Mouse (Mus musculus): Measurements from ENCODE around the gene Rab11fip2. TPM values are rescaled to one million over a fixed set of nuclear protein-coding genes. Genes with fewer than 3 reads are reported as not detected.

Rab11fip2 gene
- total and polyA plus RNA-seq, 3 experiments, result 4.2 to 114 (median 4.9) TPM

GRCm38 (mm10) chr19:59905296-59906081, 38.0 kb downstream of the Rab11fip2 start (continued):
- TF ChIP-seq MAX (IDR thresholded peaks at IDR 0.05; ENCODE audit: low read length) (no peak), USF2 (IDR thresholded peaks at IDR 0.05; ENCODE audit: borderline replicate concordance in 1 of 2, insufficient read depth in 1 of 2, low read depth in 1 of 2, low read length in 2 of 2) (no peak), HCFC1 (IDR thresholded peaks at IDR 0.05; ENCODE audit: low read depth, low read length) (no peak), SMC3 (IDR thresholded peaks at IDR 0.05; ENCODE audit: low read depth, low read length) (0 out of 2 replicates have a peak, but pooled peaks have one; percentile 1), MAFK (IDR thresholded peaks at IDR 0.05; ENCODE audit: borderline replicate concordance, low read depth, low read length) (no peak), POLR2A (IDR thresholded peaks at IDR 0.05; ENCODE audit: control insufficient read depth in 1 of 2, insufficient read depth in 1 of 2, low read depth in 1 of 2, low read length in 2 of 2, poor library complexity in 1 of 2) (no peak)

- Histone ChIP-seq H3K27ac (ENCODE audit: control insufficient read depth, low read depth, low read length) (no peak overlapping the region), H3K36me3 (ENCODE audit: control insufficient read depth in 1 of 2, insufficient read depth in 2 of 2, low read length in 2 of 2) (peaks cover 0 to 9% of the 10 kb centered on the region in 2 experiments; a peak in 2 of 4 replicates), H3K4me3 (ENCODE audit: control insufficient read depth in 1 of 2, insufficient read depth in 1 of 2, low read depth in 2 of 2, low read length in 2 of 2) (no peak overlapping the region), H3K27me3 (ENCODE audit: control insufficient read depth in 1 of 2, insufficient read depth in 2 of 2, low read length in 2 of 2) (no peaks in the 10 kb centered on the region), H3K4me1 (ENCODE audit: control insufficient read depth in 1 of 2, insufficient read depth in 2 of 2, low read length in 2 of 2) (no peaks in the 10 kb centered on the region; a peak in 1 of 4 replicates), H3K79me2 (ENCODE audit: control insufficient read depth, insufficient read depth, low read length, poor library complexity) (no peaks in the 10 kb centered on the region), H3K9ac (ENCODE audit: control insufficient read depth, low read depth, low read length, poor library complexity, severe bottlenecking) (no peak overlapping the region), H3K9me3 (replicated peaks; ENCODE audit: insufficient read depth, low read length) (no peaks in the 10 kb centered on the region)
- 0 out of 2 replicates have a peak, but pooled peaks have one; percentile 6 for TF ChIP-seq TCF12 (IDR thresholded peaks at IDR 0.05; ENCODE audit: low read depth, low read length)
- no peak for TF ChIP-seq GABPA (IDR thresholded peaks at IDR 0.05; ENCODE audit: low read depth, low read length)
- DNase-seq (ENCODE audit: low read depth, low spot score), result no peak
Observed at GRCm38 (mm10) chr19:59899965-59900364, 43.5 kb downstream of the Rab11fip2 start.

GRCm38 (mm10) chr19:59898301-59898700, 45.2 kb downstream of the Rab11fip2 start:
- H3K36me3 ChIP-seq (ENCODE audit: control insufficient read depth in 1 of 2, insufficient read depth in 2 of 2, low read length in 2 of 2), result peaks cover 0 to 8% of the 10 kb centered on the region in 2 experiments; a peak in 2 of 4 replicates
- no peaks in the 10 kb centered on the region; a peak in 1 of 4 replicates for H3K4me1 ChIP-seq (ENCODE audit: control insufficient read depth in 1 of 2, insufficient read depth in 2 of 2, low read length in 2 of 2)
- H3K79me2 ChIP-seq (ENCODE audit: control insufficient read depth, insufficient read depth, low read length, poor library complexity), result no peaks in the 10 kb centered on the region
- no peak for TF ChIP-seq HCFC1 (IDR thresholded peaks at IDR 0.05; ENCODE audit: low read depth, low read length)
- no peak for TF ChIP-seq JUND (IDR thresholded peaks at IDR 0.05; ENCODE audit: low read depth, low read length)
- TF ChIP-seq GABPA (IDR thresholded peaks at IDR 0.05; ENCODE audit: low read depth, low read length), result no peak
- no peak for TF ChIP-seq MYB (IDR thresholded peaks at IDR 0.05; ENCODE audit: low read depth, low read length)
- TF ChIP-seq ZKSCAN1 (IDR thresholded peaks at IDR 0.05; ENCODE audit: low read depth, low read length), result no peak
- TF ChIP-seq ZNF384 (IDR thresholded peaks at IDR 0.05; ENCODE audit: low read depth, low read length), result no peak
- no peak for TF ChIP-seq RCOR1 (IDR thresholded peaks at IDR 0.05; ENCODE audit: low read depth, low read length)
- no peak for TF ChIP-seq POLR2AphosphoS2 (IDR thresholded peaks at IDR 0.05; ENCODE audit: low read length)
- no peak for TF ChIP-seq TAL1 (IDR thresholded peaks at IDR 0.05; ENCODE audit: low read length)
- no peak for DNase-seq (ENCODE audit: low read depth, low spot score)
- H3K9me3 ChIP-seq (replicated peaks; ENCODE audit: insufficient read depth, low read length), result no peaks in the 10 kb centered on the region
- no peak overlapping the region for H3K4me3 ChIP-seq (ENCODE audit: control insufficient read depth in 1 of 2, insufficient read depth in 1 of 2, low read depth in 2 of 2, low read length in 2 of 2)
- H3K27me3 ChIP-seq (ENCODE audit: control insufficient read depth in 1 of 2, insufficient read depth in 2 of 2, low read length in 2 of 2), result no peaks in the 10 kb centered on the region
- H3K9ac ChIP-seq (ENCODE audit: control insufficient read depth, low read depth, low read length, poor library complexity, severe bottlenecking), result no peak overlapping the region
- no peak overlapping the region for H3K27ac ChIP-seq (ENCODE audit: control insufficient read depth, low read depth, low read length)

Data from MEL (cell line).